Mouse (Mus musculus) cerebellum, postnatal 10 days (tissue): Measurements from ENCODE around the gene Gm13128.
A peak's percentile ranks its signal among the peaks of the same experiment; 100 is the strongest.
"Not testable (repeated sequence)": the region's sequence is repeated elsewhere in the genome, so short reads cannot be mapped to it uniquely, and the experiment has no call there.

ENCODE experiments used
- DNase-seq, 2 experiments: peaks; one replicate each; pipeline ENCODE4 v3.0.0; 2021; ENCODE audit warnings: mixed read lengths in 2 of 2

Gm13128 gene

GRCm38 (mm10) chr4:144329949-144330348 lies at the start of gene Gm13128:
Gene Gm13128, plus strand, starts transcription at chr4:144330249.
- DNase-seq, result not testable (repeated sequence)

GRCm38 (mm10) chr4:144280388-144280787 lies 49.7 kb upstream of the Gm13128 start, which contains the start of gene Pramel5:
Gene Pramel5, minus strand, starts transcription at chr4:144280488.
- not testable (repeated sequence) for DNase-seq

- DNase-seq, result peak in 1 of 2 experiments; percentile 3
Observed at GRCm38 (mm10) chr4:144299414-144299813, 30.6 kb upstream of the Gm13128 start.

- not testable (repeated sequence) for DNase-seq
Observed at GRCm38 (mm10) chr4:144312666-144313460, 17.2 kb upstream of the Gm13128 start.

DNA sequence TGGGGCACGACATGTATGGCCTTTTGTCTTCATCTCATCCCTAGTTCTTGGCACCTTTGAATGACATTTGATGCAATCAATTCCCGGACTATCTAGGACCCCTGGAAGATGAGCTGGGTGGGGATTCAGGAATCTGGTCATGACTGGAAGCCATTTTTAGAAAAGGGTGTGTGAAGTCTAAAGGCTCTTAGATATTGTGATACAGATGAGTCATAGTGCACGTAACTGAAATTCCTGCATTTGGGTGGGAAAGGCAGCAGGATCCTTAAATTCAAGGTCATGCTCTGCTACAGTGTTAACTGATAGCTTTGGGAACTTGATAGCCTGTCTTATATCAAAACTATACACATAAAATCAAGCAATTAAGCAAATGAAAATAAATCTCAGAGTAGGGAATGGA lies 5.8 kb downstream of the Gm13128 start:
- not testable (repeated sequence) for DNase-seq

GRCm38 (mm10) chr4:144357642-144358041 lies 27.6 kb downstream of the Gm13128 start, which contains the start of gene Gm13119:
Gene Gm13119, plus strand, starts transcription at chr4:144357942.
- not testable (repeated sequence) for DNase-seq

DNA sequence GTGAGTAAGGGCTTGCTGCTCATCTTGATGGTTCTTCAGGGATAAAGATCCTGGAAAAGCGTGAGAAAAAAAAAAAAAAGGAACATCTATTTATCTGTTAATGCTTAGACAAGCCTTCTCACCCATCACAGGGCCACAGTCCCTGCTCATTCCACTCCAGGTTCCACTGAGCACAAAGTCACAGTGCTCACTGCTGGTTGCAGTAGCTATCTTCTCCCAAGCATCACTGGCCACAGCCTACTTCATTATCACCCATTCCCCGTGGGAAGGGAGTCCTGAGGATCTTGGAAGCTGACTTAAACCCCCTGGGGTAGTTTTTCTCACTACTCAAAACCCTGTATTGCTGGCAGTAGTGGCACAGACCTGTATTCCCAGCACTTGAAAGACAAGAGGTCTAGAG lies 47.9 kb downstream of the Gm13128 start, which contains the start of gene Pramef20:
Pramef20 (minus strand) TSS at position 23 of the 400 bp plus-strand sequence.
- no peak for DNase-seq
